Mouse (Mus musculus): ENCODE data around the gene Kif11.

- TF ChIP-seq POLR2A (IDR thresholded peaks at IDR 0.05; ENCODE audit: extremely low read depth, insufficient read depth, low read length) (no peak), CTCF (IDR thresholded peaks at IDR 0.05; ENCODE audit: extremely low read depth, insufficient read depth, low read length) (no peak)
Measured at GRCm38 (mm10) chr19:37353331-37353730, 22.9 kb upstream of the Kif11 start.

Measured in cortical plate, adult 2 months (tissue).